Mouse (Mus musculus): Measurements from ENCODE around the gene Drap1. TPM values are rescaled to one million over a fixed set of nuclear protein-coding genes. Genes with fewer than 3 reads are reported as not detected.

Drap1 gene
- total and polyA plus RNA-seq, 2 experiments from 2014 or later: 171 to 353 TPM

- ATAC-seq: no peak
- Histone ChIP-seq H3K9ac (no peak overlapping the region), H3K36me3 (ENCODE audit: insufficient read depth) (peaks cover 7% of the 10 kb centered on the region), H3K4me2 (ENCODE audit: low read depth) (no peak overlapping the region), H3K27ac (ENCODE audit: low read depth, low read length) (no peak overlapping the region), H3K9me3 (ENCODE audit: low read length) (no peaks in the 10 kb centered on the region), H3K27me3 (ENCODE audit: insufficient read depth, low read length) (peaks cover 29% of the 10 kb centered on the region), H3K4me1 (ENCODE audit: insufficient read depth) (no peaks in the 10 kb centered on the region), H3K4me3 (ENCODE audit: low read depth, low read length) (no peak overlapping the region)
- WGBS: 88% methylated on average over 3 of the region's 3 CpGs
- TF ChIP-seq CTCF (IDR thresholded peaks at IDR 0.05; ENCODE audit: low read depth): no peak
- no peak for DNase-seq
Measured at GRCm38 (mm10) chr19:5449673-5450072, 24.9 kb upstream of the Drap1 start.

- no peak for TF ChIP-seq CTCF (IDR thresholded peaks at IDR 0.05; ENCODE audit: low read depth)
- Histone ChIP-seq H3K9ac (0 out of 2 replicates have a peak overlapping the region, but pooled peaks have one; percentile 46), H3K9me3 (ENCODE audit: low read length) (no peaks in the 10 kb centered on the region), H3K27ac (ENCODE audit: low read depth, low read length) (no peak overlapping the region), H3K4me3 (ENCODE audit: low read depth, low read length) (peak overlapping the region; percentile 56), H3K27me3 (ENCODE audit: insufficient read depth, low read length) (peaks cover 29% of the 10 kb centered on the region), H3K4me2 (ENCODE audit: low read depth) (peak overlapping the region; percentile 92), H3K4me1 (ENCODE audit: insufficient read depth) (no peaks in the 10 kb centered on the region), H3K36me3 (ENCODE audit: insufficient read depth) (no peaks in the 10 kb centered on the region)
- 8% methylated on average over 36 of the region's 36 CpGs for WGBS
- no peak for ATAC-seq
- DNase-seq: no peak
Measured at GRCm38 (mm10) chr19:5448354-5449150, 23.8 kb upstream of the Drap1 start.

- H3K4me2 ChIP-seq (ENCODE audit: low read depth): peak within 1 kb of the TSS; percentile 92
- DNase-seq: peak; percentile 67
- under 1% methylated on average over 70 of the region's 70 CpGs for WGBS
- no peaks in the 10 kb centered on the region for H3K9me3 ChIP-seq (ENCODE audit: low read length)
- H3K36me3 ChIP-seq (ENCODE audit: insufficient read depth): no peaks in the 10 kb centered on the region
- peak within 1 kb of the TSS; percentile 46 for H3K9ac ChIP-seq
- ATAC-seq: peak; percentile 77
- peak within 1 kb of the TSS; percentile 56 for H3K4me3 ChIP-seq (ENCODE audit: low read depth, low read length)
- TF ChIP-seq CTCF (IDR thresholded peaks at IDR 0.05; ENCODE audit: low read depth): no peak
- H3K27me3 ChIP-seq (ENCODE audit: insufficient read depth, low read length): peaks cover 29% of the 10 kb centered on the region
- H3K27ac ChIP-seq (ENCODE audit: low read depth, low read length): no peak within 1 kb of the TSS
- no peaks in the 10 kb centered on the region for H3K4me1 ChIP-seq (ENCODE audit: insufficient read depth)
Measured at GRCm38 (mm10) chr19:5447515-5448353, 23.0 kb upstream of the Drap1 start, which contains the start of gene Fosl1. Gene Fosl1 (plus strand): TSS chr19:5447547.

- H3K27me3 ChIP-seq (ENCODE audit: insufficient read depth, low read length): peaks cover 29% of the 10 kb centered on the region
- H3K4me1 ChIP-seq (ENCODE audit: insufficient read depth): no peaks in the 10 kb centered on the region
- WGBS: 87% methylated on average over 5 of the region's 5 CpGs
- no peaks in the 10 kb centered on the region for H3K9me3 ChIP-seq (ENCODE audit: low read length)
- no peak for TF ChIP-seq CTCF (IDR thresholded peaks at IDR 0.05; ENCODE audit: low read depth)
- H3K27ac ChIP-seq (ENCODE audit: low read depth, low read length): no peak overlapping the region
- no peak overlapping the region for H3K4me2 ChIP-seq (ENCODE audit: low read depth)
- DNase-seq (no peak), ATAC-seq (no peak)
- no peaks in the 10 kb centered on the region for H3K36me3 ChIP-seq (ENCODE audit: insufficient read depth)
- no peak overlapping the region for H3K9ac ChIP-seq
- no peak overlapping the region for H3K4me3 ChIP-seq (ENCODE audit: low read depth, low read length)
Measured at GRCm38 (mm10) chr19:5445747-5446146, 21.0 kb upstream of the Drap1 start.

GRCm38 (mm10) chr19:5444954-5445353 lies 20.2 kb upstream of the Drap1 start:
- Histone ChIP-seq H3K4me3 (ENCODE audit: low read depth, low read length) (no peak overlapping the region), H3K9me3 (ENCODE audit: low read length) (no peaks in the 10 kb centered on the region), H3K4me1 (ENCODE audit: insufficient read depth) (no peaks in the 10 kb centered on the region), H3K9ac (no peak overlapping the region), H3K36me3 (ENCODE audit: insufficient read depth) (no peaks in the 10 kb centered on the region), H3K27me3 (ENCODE audit: insufficient read depth, low read length) (peaks cover 29% of the 10 kb centered on the region), H3K4me2 (ENCODE audit: low read depth) (no peak overlapping the region), H3K27ac (ENCODE audit: low read depth, low read length) (no peak overlapping the region)
- DNase-seq (no peak), ATAC-seq (no peak)
- TF ChIP-seq CTCF (IDR thresholded peaks at IDR 0.05; ENCODE audit: low read depth): no peak
- 41% methylated on average over 7 of the region's 7 CpGs for WGBS

- no peak overlapping the region for H3K9ac ChIP-seq
- H3K4me2 ChIP-seq (ENCODE audit: low read depth): no peak overlapping the region
- DNase-seq: no peak
- WGBS: 76% methylated on average over 9 of the region's 9 CpGs
- H3K4me1 ChIP-seq (ENCODE audit: insufficient read depth): no peaks in the 10 kb centered on the region
- no peak overlapping the region for H3K4me3 ChIP-seq (ENCODE audit: low read depth, low read length)
- peaks cover 27% of the 10 kb centered on the region for H3K27me3 ChIP-seq (ENCODE audit: insufficient read depth, low read length)
- no peak for ATAC-seq
- no peak overlapping the region for H3K27ac ChIP-seq (ENCODE audit: low read depth, low read length)
- H3K9me3 ChIP-seq (ENCODE audit: low read length): no peaks in the 10 kb centered on the region
- no peak for TF ChIP-seq CTCF (IDR thresholded peaks at IDR 0.05; ENCODE audit: low read depth)
- no peaks in the 10 kb centered on the region for H3K36me3 ChIP-seq (ENCODE audit: insufficient read depth)
Measured at GRCm38 (mm10) chr19:5444371-5444908, 19.7 kb upstream of the Drap1 start.

All from forebrain, postnatal 0 days (tissue).